Comparison of ENCODE assay signal across 8 mouse cellular contexts in genomic region chr4:151283092-151283741, GRCm38 (mm10).
DNase-seq lines count a peak whose midpoint lies in the region; ATAC-seq and TF ChIP-seq lines count a peak whose summit lies in the region.

No protein-coding gene starts in this region.

- H3K4me1 ChIP-seq in hindbrain, embryonic 10.5 days (replicated peaks): peaks cover 34% of the 10 kb centered on the region
- peaks cover 35% of the 10 kb centered on the region for H3K4me1 ChIP-seq in hindbrain, embryonic 13.5 days (replicated peaks)
- no peaks in the 10 kb centered on the region for H3K4me1 ChIP-seq in G1E (ENCODE audit: insufficient read depth, low read depth, low read length)

- WGBS in hindbrain, embryonic 10.5 days: 37% methylated on average over 16 of the region's 16 CpGs
- WGBS in hindbrain, embryonic 13.5 days: 34% methylated on average over 16 of the region's 16 CpGs

- no peak for ATAC-seq in hindbrain, embryonic 13.5 days (ENCODE audit: low FRiP score)
- no peak for ATAC-seq in G1E (ENCODE audit: extremely low read depth, insufficient number of reproducible peaks, low FRiP score, poor library complexity, severe bottlenecking)

- no peak overlapping the region for H3K27ac ChIP-seq in hindbrain, embryonic 10.5 days
- H3K27ac ChIP-seq in hindbrain, embryonic 13.5 days: no peak overlapping the region

- no peaks in the 10 kb centered on the region for H3K9me3 ChIP-seq in hindbrain, embryonic 10.5 days
- no peaks in the 10 kb centered on the region for H3K9me3 ChIP-seq in hindbrain, embryonic 13.5 days
- peaks cover 92% of the 10 kb centered on the region for H3K9me3 ChIP-seq in G1E (replicated peaks)

- no peak overlapping the region for H3K4me3 ChIP-seq in hindbrain, embryonic 10.5 days
- no peak overlapping the region for H3K4me3 ChIP-seq in hindbrain, embryonic 13.5 days
- H3K4me3 ChIP-seq in G1E (ENCODE audit: low read depth, low read length): no peak overlapping the region

- no peak overlapping the region for H3K9ac ChIP-seq in hindbrain, embryonic 13.5 days

- no peaks in the 10 kb centered on the region for H3K36me3 ChIP-seq in hindbrain, embryonic 10.5 days
- H3K36me3 ChIP-seq in hindbrain, embryonic 13.5 days: no peaks in the 10 kb centered on the region
- no peaks in the 10 kb centered on the region for H3K36me3 ChIP-seq in G1E (replicated peaks)

- H3K27me3 ChIP-seq in hindbrain, embryonic 10.5 days (ENCODE audit: insufficient read depth, poor library complexity, severe bottlenecking): 0 out of 2 replicates have a peak, but pooled peaks cover 5% of the 10 kb centered on the region
- 0 out of 2 replicates have a peak, but pooled peaks cover 3% of the 10 kb centered on the region for H3K27me3 ChIP-seq in hindbrain, embryonic 13.5 days
- no peaks in the 10 kb centered on the region for H3K27me3 ChIP-seq in G1E (ENCODE audit: insufficient read depth, low read length)

- no peak overlapping the region for H3K4me2 ChIP-seq in hindbrain, embryonic 13.5 days

- intact Hi-C loops in heart, postnatal 14 days (cut with DNase I): loop anchor here (2.0 kb wide), 1 partner anchor 126 kb away; no protein-coding TSS in a partner anchor

- peak; percentile 18; the same call in 1 of the 2 replicates for TF ChIP-seq CTCF in G1E (IDR thresholded peaks at IDR 0.05; ENCODE audit: low read depth, low read length)

- peak; percentile 55 for DNase-seq in hindbrain, embryonic 10.5 days (ENCODE audit: low spot score)
- no peak for DNase-seq in G1E (ENCODE audit: low spot score)
- peak; percentile 86 to 89 for DNase-seq in cerebellum, postnatal 10 days
- peak; percentile 54 to 72 for DNase-seq in heart, postnatal 14 days
- DNase-seq in layer of hippocampus, postnatal 36 days: peak; percentile 61 to 66
- DNase-seq in neural tube, embryonic 10.5 days (ENCODE audit: extremely low spot score, low spot score): peak; percentile 70
- peak; percentile 19 to 26 for DNase-seq in thymus, postnatal 36 days
